In genomic region chr9:40625341-40625740, GRCm38 (mm10) we compare ENCODE assay signal across 27 mouse cellular contexts. TPM values are rescaled to one million over a fixed set of nuclear protein-coding genes. Genes with fewer than 3 reads are reported as not detected.
DNase-seq lines count a peak whose midpoint lies in the region; ATAC-seq and TF ChIP-seq lines count a peak whose summit lies in the region.
"Had no signal": no experiment of that assay in that cellular context is flagged by ENCODE, and none has a peak within 500 bp of the region (broad histone marks: within the 10 kb centered on the region; RNA-seq: fewer than 3 reads in every experiment).

No protein-coding gene starts in this region.

- H3K36me3 ChIP-seq in kidney, adult 2 months (ENCODE audit: control insufficient read depth, insufficient read depth, low read length) = no peaks in the 10 kb centered on the region
- no peaks in the 10 kb centered on the region for H3K36me3 ChIP-seq in kidney, embryonic 15.5 days
- no peaks in the 10 kb centered on the region for H3K36me3 ChIP-seq in midbrain, embryonic 12.5 days
- H3K36me3 ChIP-seq in midbrain, embryonic 10.5 days = no peaks in the 10 kb centered on the region
- H3K36me3 ChIP-seq: embryonic facial prominence, embryonic 12.5 days; embryonic facial prominence, embryonic 15.5 days; hindbrain, embryonic 12.5 days; hindbrain, embryonic 15.5 days had no signal

- no peaks in the 10 kb centered on the region for H3K27me3 ChIP-seq in kidney, adult 2 months (replicated peaks; ENCODE audit: control insufficient read depth, insufficient read depth, low read length)
- no peaks in the 10 kb centered on the region for H3K27me3 ChIP-seq in kidney, embryonic 15.5 days
- H3K27me3 ChIP-seq in midbrain, embryonic 12.5 days = no peaks in the 10 kb centered on the region; the same call in 1 of the 2 replicates
- H3K27me3 ChIP-seq in midbrain, embryonic 10.5 days (ENCODE audit: low read depth, poor library complexity, severe bottlenecking) = peaks cover 34% of the 10 kb centered on the region
- H3K27me3 ChIP-seq: embryonic facial prominence, embryonic 12.5 days; hindbrain, embryonic 12.5 days; hindbrain, embryonic 15.5 days had no signal

- TF ChIP-seq CTCF in kidney, adult 2 months (conservative IDR thresholded peaks at IDR 0.05; ENCODE audit: insufficient read depth, insufficient read length, low read depth, low read length) = no peak

- no peak overlapping the region for H3K4me3 ChIP-seq in kidney, adult 2 months (ENCODE audit: insufficient read depth, low read depth, low read length)
- no peak overlapping the region for H3K4me3 ChIP-seq in kidney, embryonic 15.5 days (replicated peaks)
- H3K4me3 ChIP-seq in midbrain, embryonic 12.5 days = no peak overlapping the region
- H3K4me3 ChIP-seq in midbrain, embryonic 10.5 days = no peak overlapping the region
- H3K4me3 ChIP-seq: embryonic facial prominence, embryonic 12.5 days; embryonic facial prominence, embryonic 15.5 days; gastrocnemius, adult 2 months; hindbrain, embryonic 12.5 days; hindbrain, embryonic 15.5 days had no signal

- no peak overlapping the region for H3K4me2 ChIP-seq in kidney, embryonic 15.5 days
- H3K4me2 ChIP-seq in midbrain, embryonic 12.5 days (replicated peaks) = no peak overlapping the region
- H3K4me2 ChIP-seq: embryonic facial prominence, embryonic 12.5 days; embryonic facial prominence, embryonic 15.5 days; heart, embryonic 11.5 days; hindbrain, embryonic 12.5 days; hindbrain, embryonic 15.5 days had no signal

- peak; percentile 73 for DNase-seq in kidney, adult 2 months
- DNase-seq in kidney, postnatal 14 days = peak; percentile 33
- no peak for DNase-seq in kidney, postnatal 4 days
- DNase-seq in midbrain, embryonic 10.5 days (ENCODE audit: low spot score) = no peak
- no peak for DNase-seq in c-Kit-positive CD71-positive TER-119-positive erythroid progenitor cells, embryonic 14.5 days (ENCODE audit: low spot score)
- DNase-seq: adrenal gland, adult 2 months; adrenal gland, postnatal 14 days; cerebellum, adult 11-12 months; cerebellum, adult 8-10 months; forebrain, postnatal 0 days; gastrocnemius, adult 2 months; gastrocnemius, postnatal 14 days; heart, adult 11 months had no signal

- WGBS in kidney, adult 2 months = 68% methylated on average over 3 of the region's 3 CpGs
- WGBS in kidney, embryonic 15.5 days = 80% methylated on average over 3 of the region's 3 CpGs
- WGBS in midbrain, embryonic 12.5 days = 75% methylated on average over 3 of the region's 3 CpGs
- 85% methylated on average over 3 of the region's 3 CpGs for WGBS in midbrain, embryonic 10.5 days

- no peak for TF ChIP-seq POLR2A in kidney, adult 2 months (IDR thresholded peaks at IDR 0.05; ENCODE audit: low read depth, low read length)

- H3K27ac ChIP-seq in kidney, adult 2 months (ENCODE audit: insufficient read depth, low read depth, low read length) = no peak overlapping the region
- H3K27ac ChIP-seq in kidney, embryonic 15.5 days = no peak overlapping the region
- H3K27ac ChIP-seq in midbrain, embryonic 12.5 days (replicated peaks) = peak overlapping the region; percentile 76
- H3K27ac ChIP-seq in midbrain, embryonic 10.5 days (replicated peaks) = no peak overlapping the region
- H3K27ac ChIP-seq: embryonic facial prominence, embryonic 12.5 days; embryonic facial prominence, embryonic 15.5 days; gastrocnemius, adult 2 months; hindbrain, embryonic 15.5 days had no signal

- no peaks in the 10 kb centered on the region for H3K9me3 ChIP-seq in kidney, embryonic 15.5 days (replicated peaks)
- H3K9me3 ChIP-seq in midbrain, embryonic 12.5 days = no peaks in the 10 kb centered on the region
- no peaks in the 10 kb centered on the region for H3K9me3 ChIP-seq in midbrain, embryonic 10.5 days (replicated peaks)
- H3K9me3 ChIP-seq: embryonic facial prominence, embryonic 12.5 days; embryonic facial prominence, embryonic 15.5 days; hindbrain, embryonic 12.5 days; hindbrain, embryonic 15.5 days had no signal

- ATAC-seq in kidney, embryonic 15.5 days (replicated peaks; ENCODE audit: low FRiP score) = no peak
- ATAC-seq in midbrain, embryonic 12.5 days (ENCODE audit: low FRiP score, low read depth) = no peak
- ATAC-seq: CD4-positive, CD25-positive, alpha-beta regulatory T cell, adult 4 months; forebrain, embryonic 14.5 days; forebrain, postnatal 0 days had no signal

- H3K4me1 ChIP-seq in kidney, adult 2 months (ENCODE audit: control insufficient read depth, insufficient read depth, low read length) = peaks cover 5% of the 10 kb centered on the region; the same call in 1 of the 2 replicates
- 0 out of 2 replicates have a peak, but pooled peaks cover 6% of the 10 kb centered on the region for H3K4me1 ChIP-seq in kidney, embryonic 15.5 days
- H3K4me1 ChIP-seq in midbrain, embryonic 12.5 days = peaks cover 12% of the 10 kb centered on the region
- peaks cover 37% of the 10 kb centered on the region for H3K4me1 ChIP-seq in midbrain, embryonic 10.5 days
- H3K4me1 ChIP-seq: embryonic facial prominence, embryonic 12.5 days; embryonic facial prominence, embryonic 15.5 days had no signal

- no peak overlapping the region for H3K9ac ChIP-seq in kidney, embryonic 15.5 days
- H3K9ac ChIP-seq in midbrain, embryonic 12.5 days (replicated peaks) = no peak overlapping the region
- H3K9ac ChIP-seq: embryonic facial prominence, embryonic 12.5 days; embryonic facial prominence, embryonic 15.5 days; hindbrain, embryonic 12.5 days; hindbrain, embryonic 15.5 days had no signal

RNA-seq across cellular contexts. Expression of gene Gm21915, which starts 45.1 kb away (rescaled TPM):
- polyA plus RNA-seq in kidney, adult 2 months (2012; rRNA removed) = not detected in 2 replicates
- not detected in 2 replicates for polyA plus RNA-seq in kidney, embryonic 15.5 days (2015; fragmentation: Nextera tagmentation; extraction: Ambion mirVana)
- not detected in 2 replicates for polyA plus RNA-seq in midbrain, embryonic 12.5 days (2016; fragmentation: Nextera tagmentation; extraction: Ambion mirVana)
- polyA plus RNA-seq in midbrain, embryonic 10.5 days (2016; fragmentation: Nextera tagmentation; extraction: Ambion mirVana) = not detected in 2 replicates
- polyA plus RNA-seq: adrenal gland, adult 2 months; C2C12; CD4-positive, CD25-positive, alpha-beta regulatory T cell, adult 4 months; embryonic facial prominence, embryonic 12.5 days; embryonic facial prominence, embryonic 15.5 days; forebrain, embryonic 11.5 days; forebrain, embryonic 14.5 days; forebrain, postnatal 0 days; frontal cortex, adult 2 months; heart, embryonic 11.5 days; heart, embryonic 14.5 days; heart, postnatal 0 days; hindbrain, embryonic 12.5 days; hindbrain, embryonic 15.5 days had no signal

Comparison
In these comparisons a context has a peak if more than half of its experiments do, and no peak if none do; other contexts are left out.
1. DNase-seq: peak in kidney, adult 2 months (single experiment) and kidney, postnatal 14 days (single experiment); none in kidney, postnatal 4 days (0 of 2), midbrain, embryonic 10.5 days (single experiment) and c-Kit-positive CD71-positive TER-119-positive erythroid progenitor cells, embryonic 14.5 days (single experiment).